Comparison of ENCODE assay signal across 8 mouse cellular contexts in the genomic region with DNA sequence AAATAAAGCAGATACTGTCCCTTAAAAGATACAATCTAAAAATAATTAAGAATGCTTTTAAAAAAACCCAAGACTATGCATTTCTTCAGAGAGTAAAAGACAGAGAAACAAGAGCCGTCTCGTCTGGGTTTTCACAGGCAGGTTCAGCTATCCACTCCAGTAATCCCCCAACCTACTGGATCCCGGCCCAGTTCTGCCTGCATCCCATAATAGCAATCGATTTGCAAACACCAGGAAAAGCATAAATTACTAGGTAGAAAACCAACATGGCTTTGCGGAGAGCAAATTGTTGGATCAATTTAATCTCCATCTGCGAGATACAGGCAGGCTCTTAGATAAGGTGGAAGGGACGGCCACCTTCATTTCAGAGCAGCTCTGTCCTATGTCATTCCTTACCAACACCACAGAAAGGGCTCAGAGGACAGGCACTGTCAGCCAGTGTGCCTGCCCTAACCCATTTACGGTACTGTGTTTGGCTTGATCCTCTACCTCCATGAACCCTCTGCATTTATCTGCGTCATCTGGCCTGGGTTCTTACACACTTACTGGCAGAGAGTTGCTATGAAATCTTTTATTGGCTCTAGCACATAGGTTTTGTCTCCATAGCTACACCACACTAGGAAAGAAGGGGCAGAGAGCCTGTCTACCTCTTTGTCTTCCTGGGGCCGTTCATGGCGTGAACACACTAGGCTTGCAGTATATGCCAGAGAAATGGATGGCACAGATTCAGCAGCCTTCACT.
DNase-seq lines count a peak whose midpoint lies in the region; ATAC-seq and TF ChIP-seq lines count a peak whose summit lies in the region.

No protein-coding gene starts in this region.

- 0 out of 2 replicates have a peak overlapping the region, but pooled peaks have one; percentile 11 for H3K9ac ChIP-seq in forebrain, embryonic 15.5 days (replicated peaks)
- no peak overlapping the region for H3K9ac ChIP-seq in liver, postnatal 0 days (replicated peaks)

- WGBS in forebrain, embryonic 15.5 days = 22% methylated on average over 11 of the region's 11 CpGs
- 65% methylated on average over 11 of the region's 11 CpGs for whole genome bisulfite sequencing in liver, postnatal 0 days (ENCODE audit: insufficient replicate concordance)

- no peak for DNase-seq in left cerebral cortex, adult 2 months (ENCODE audit: extremely low spot score in 1 of 2, low spot score in 2 of 2)
- no peak for DNase-seq in left cerebral cortex, adult 9 months (ENCODE audit: low spot score in 2 of 2)
- DNase-seq in cerebellum, adult 9-11 months = peak; percentile 49
- DNase-seq in liver, postnatal 0 days = peak; percentile 52
- DNase-seq in thymus, postnatal 10 days (ENCODE audit: low spot score in 2 of 2) = no peak

- peak; percentile 85 for ATAC-seq in forebrain, embryonic 15.5 days (replicated peaks)
- peak; percentile 48; the same call in 1 of the 2 replicates for ATAC-seq in liver, postnatal 0 days
- no peak for ATAC-seq in megakaryocyte, adult 5-6 weeks (ENCODE audit: poor library complexity, severe bottlenecking)
- no peak for ATAC-seq in megakaryocyte-erythroid progenitor cell, adult 5-6 weeks (replicated peaks; ENCODE audit: low FRiP score, low TSS enrichment, poor library complexity, severe bottlenecking)

- intact Hi-C loops in left cerebral cortex, adult 2 months (cut with DNase I) = no loop called here

- H3K9me3 ChIP-seq in forebrain, embryonic 15.5 days = no peaks in the 10 kb centered on the region
- H3K9me3 ChIP-seq in liver, postnatal 0 days (ENCODE audit: low read length) = no peaks in the 10 kb centered on the region

- peak overlapping the region; percentile 37; the same call in 1 of the 2 replicates for H3K27ac ChIP-seq in left cerebral cortex, adult 2 months
- peak overlapping the region; percentile 84 for H3K27ac ChIP-seq in forebrain, embryonic 15.5 days (replicated peaks)
- peak overlapping the region; percentile 90 for H3K27ac ChIP-seq in liver, postnatal 0 days (ENCODE audit: low read depth)

- peak overlapping the region; percentile 16 for H3K4me2 ChIP-seq in forebrain, embryonic 15.5 days (replicated peaks)
- no peak overlapping the region for H3K4me2 ChIP-seq in liver, postnatal 0 days (ENCODE audit: low read depth, low read length)

- H3K4me3 ChIP-seq in left cerebral cortex, adult 2 months = no peak overlapping the region
- no peak overlapping the region for H3K4me3 ChIP-seq in forebrain, embryonic 15.5 days
- no peak overlapping the region for H3K4me3 ChIP-seq in liver, postnatal 0 days (ENCODE audit: low read depth, low read length)

- no peaks in the 10 kb centered on the region for H3K36me3 ChIP-seq in forebrain, embryonic 15.5 days
- H3K36me3 ChIP-seq in liver, postnatal 0 days (replicated peaks; ENCODE audit: insufficient read depth, low read length) = no peaks in the 10 kb centered on the region

- TF ChIP-seq EP300 in liver, postnatal 0 days (IDR thresholded peaks at IDR 0.05; ENCODE audit: low read depth) = no peak

- H3K4me1 ChIP-seq in forebrain, embryonic 15.5 days = peaks cover 48% of the 10 kb centered on the region
- peaks cover 16% of the 10 kb centered on the region; the same call in 1 of the 2 replicates for H3K4me1 ChIP-seq in liver, postnatal 0 days (ENCODE audit: insufficient read depth)

- no peak for TF ChIP-seq CTCF in left cerebral cortex, adult 2 months (IDR thresholded peaks at IDR 0.05)
- TF ChIP-seq CTCF in liver, postnatal 0 days (IDR thresholded peaks at IDR 0.05; ENCODE audit: low read depth) = no peak

- no peaks in the 10 kb centered on the region for H3K27me3 ChIP-seq in forebrain, embryonic 15.5 days
- H3K27me3 ChIP-seq in liver, postnatal 0 days (ENCODE audit: insufficient read depth, low read length) = no peaks in the 10 kb centered on the region

Comparison
In these comparisons a context has a peak if more than half of its experiments do, and no peak if none do; other contexts are left out.
1. DNase-seq: peak in cerebellum, adult 9-11 months (single experiment) and liver, postnatal 0 days (single experiment); none in left cerebral cortex, adult 2 months (0 of 2), left cerebral cortex, adult 9 months (0 of 2) and thymus, postnatal 10 days (0 of 2).
2. H3K27ac ChIP-seq: peak in every context shown above with its lines; median percentile 90 in liver, postnatal 0 days; 84 in forebrain, embryonic 15.5 days; 37 in left cerebral cortex, adult 2 months.
3. ATAC-seq: peak in forebrain, embryonic 15.5 days (single experiment) and liver, postnatal 0 days (single experiment); none in megakaryocyte, adult 5-6 weeks (single experiment) and megakaryocyte-erythroid progenitor cell, adult 5-6 weeks (single experiment).